Mouse (Mus musculus) thymus, adult 2 months (tissue): Measurements from ENCODE around the gene Zp1.

Source experiments
- CTCF ChIP-seq: fragments of 200-500 bp; IDR thresholded peaks from 2 replicates; pipeline ENCODE4 v1.5.1; 2012; ENCODE audit warnings: mild to moderate bottlenecking, control low read depth, low read length, moderate library complexity, borderline replicate concordance; ENCODE audit not compliant: control insufficient read depth, poor library complexity, insufficient read depth; ENCODE audit errors: extremely low read depth
- POLR2A ChIP-seq: fragments of 200-500 bp; IDR thresholded peaks from 2 replicates; pipeline ENCODE4 v1.6.1; 2012; ENCODE audit warnings: mild to moderate bottlenecking, low read length, control low read depth, moderate library complexity; ENCODE audit not compliant: control insufficient read depth, poor library complexity, insufficient read depth; ENCODE audit errors: extremely low read depth

DNA sequence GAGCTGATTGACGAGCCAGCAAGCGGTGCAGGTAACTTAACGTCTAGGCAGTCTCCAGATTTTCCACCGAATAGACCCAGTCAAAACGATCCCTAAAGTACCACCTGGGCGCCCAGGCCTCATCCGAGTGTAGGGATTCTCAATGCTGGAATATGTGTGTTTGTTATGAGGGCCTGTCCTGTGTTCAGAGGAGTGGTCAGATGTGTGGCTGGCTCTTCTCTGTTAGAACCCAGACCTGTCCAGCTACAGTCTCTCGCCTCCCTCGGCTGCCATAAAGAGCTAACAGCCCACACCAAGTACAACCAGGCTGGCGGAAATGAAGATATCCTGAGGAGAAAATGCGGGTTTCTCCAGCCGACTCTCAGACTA is 39.5 kb upstream of the Zp1 start:
- TF ChIP-seq CTCF (no peak), POLR2A (no peak)
